Mouse (Mus musculus): ENCODE data around the gene Gm14147. TPM values are rescaled to one million over a fixed set of nuclear protein-coding genes. Genes with fewer than 3 reads are reported as not detected.
"Not testable (repeated sequence)": the region's sequence is repeated elsewhere in the genome, so short reads cannot be mapped to it uniquely, and the experiment has no call there.

Gm14147 gene
- total RNA-seq (2021): not detected

GRCm38 (mm10) chr2:151097945-151098344 is at the start of gene Gm14147:
Gene Gm14147 (plus strand): TSS chr2:151098245.
- intact Hi-C loops (cut with DNase I); DNase-seq: not testable (repeated sequence)

GRCm38 (mm10) chr2:151056637-151057036 is 41.4 kb upstream of the Gm14147 start:
- intact Hi-C loops (cut with DNase I): no loop called here
- DNase-seq: no peak

- intact Hi-C loops (cut with DNase I); DNase-seq: not testable (repeated sequence)
Observed at GRCm38 (mm10) chr2:151092250-151092649, 5.8 kb upstream of the Gm14147 start, which contains the start of gene Gm14151. Gene Gm14151 (minus strand): TSS chr2:151092350.

Other genes starting within 250 kb of the Gm14147 start
- 10 to 100 TPM; 30.8 to 34.5 TPM for gene Abhd12, start 193.5 kb upstream of the Gm14147 start, total RNA-seq (2021)
- 1 to 10 TPM; 5.8 TPM for gene Gins1, start 192.8 kb upstream of the Gm14147 start, total RNA-seq (2021)
- gene Ninl, start 58.9 kb upstream of the Gm14147 start, total RNA-seq (2021): 1 to 10 TPM; 1.1 TPM
- gene Nanp, start 58.8 kb upstream of the Gm14147 start, total RNA-seq (2021): 1 to 10 TPM; 5.1 to 5.6 TPM
- not detected for gene Gm14151, start 5.9 kb upstream of the Gm14147 start, total RNA-seq (2021)